Mouse (Mus musculus): ENCODE results near the gene Sat1.

Sat1 gene

GRCm38 (mm10) chrX:155163553-155163952 is 52.7 kb downstream of the Sat1 start:
- no peak for DNase-seq

Data from cerebellum, postnatal 25 days (tissue).